Mouse (Mus musculus) limb, embryonic 14.5 days (tissue): ENCODE measurements around the gene Dusp15. TPM values are rescaled to one million over a fixed set of nuclear protein-coding genes. Genes with fewer than 3 reads are reported as not detected.

ENCODE experiments used
- ATAC-seq: fragments of 200-750 bp; cut with Nextera tagmentation; 2 replicates; pipeline ENCODE4 v1.8.0; 2017; ENCODE audit warnings: low read depth, moderate number of reproducible peaks, moderate TSS enrichment; ENCODE audit not compliant: low FRiP score
- DNase-seq: peaks from one replicate; pipeline ENCODE4 v3.0.0-alpha.2; 2015; ENCODE audit warnings: low spot score
- H3K27ac ChIP-seq: fragments of 300-500 bp; sonication (generic); replicated peaks from 2 replicates; pipeline ENCODE4 v1.5.1; 2014; ENCODE audit warnings: low read depth, mild to moderate bottlenecking, low read length, moderate library complexity, mixed read lengths
- H3K27me3 ChIP-seq: fragments of 300-500 bp; sonication (generic); 2 replicates; pipeline ENCODE4 v1.6.1; 2014; ENCODE audit warnings: low read length, mixed read lengths; ENCODE audit not compliant: control insufficient read depth, insufficient read depth
- H3K36me3 ChIP-seq: fragments of 300-500 bp; sonication (generic); 2 replicates; pipeline ENCODE4 v1.6.1; 2014; ENCODE audit warnings: mild to moderate bottlenecking, low read length, moderate library complexity, mixed read lengths; ENCODE audit not compliant: control insufficient read depth, insufficient read depth
- H3K4me1 ChIP-seq: fragments of 300-500 bp; sonication (generic); 2 replicates; pipeline ENCODE4 v1.6.1; 2014; ENCODE audit warnings: antibody characterized with exemption, low read length, mixed read lengths; ENCODE audit not compliant: control insufficient read depth, insufficient read depth
- H3K4me2 ChIP-seq: fragments of 300-500 bp; sonication (generic); replicated peaks from 2 replicates; pipeline ENCODE4 v1.6.1; 2014; ENCODE audit warnings: low read depth, mild to moderate bottlenecking, low read length, moderate library complexity; ENCODE audit not compliant: severe bottlenecking
- H3K4me3 ChIP-seq: fragments of 300-500 bp; sonication (generic); replicated peaks from 2 replicates; pipeline ENCODE4 v1.5.1; 2014; ENCODE audit warnings: low read length
- H3K9ac ChIP-seq: fragments of 300-500 bp; sonication (generic); 2 replicates; pipeline ENCODE4 v1.6.1; 2014; ENCODE audit warnings: mild to moderate bottlenecking, low read depth, low read length, moderate library complexity; ENCODE audit not compliant: severe bottlenecking
- H3K9me3 ChIP-seq: fragments of 300-500 bp; sonication (generic); 2 replicates; pipeline ENCODE4 v1.6.1; 2016; ENCODE audit warnings: low read length; ENCODE audit not compliant: control insufficient read depth
- POLR2A ChIP-seq: fragments of 200-500 bp; IDR thresholded peaks from 2 replicates; pipeline ENCODE4 v1.8.0; 2012; ENCODE audit warnings: inconsistent platforms, mild to moderate bottlenecking, moderate library complexity, borderline replicate concordance; ENCODE audit not compliant: insufficient read depth, insufficient read length; ENCODE audit errors: extremely low read depth
- WGBS: fragments of 180-500 bp; shearing (Covaris S2); extraction: QIAGEN DNeasy Blood & Tissue Kit; methylation state at CpG from one replicate; pipeline ENCODE4 v1.1.7; 2014; 5-methylcytosine and 5-hydroxymethylcytosine counted together
- polyA plus RNA-seq, 2 experiments: library from polyadenylated mRNA; depleted of rRNA in 1 of 2; stranded (reverse) in 1 of 2; unstranded in 1 of 2; fragments of >200 nt; fragmentation: Nextera tagmentation in 1 of 2; extraction: Ambion mirVana in 1 of 2; gene quantifications; 2 replicates each; pipeline versions ENCODE4 v1.2.1 to v1.2.3; 2012 to 2014

The Dusp15 gene
- polyA plus RNA-seq, 2 experiments: 0.48 to 2.0 TPM

DNA sequence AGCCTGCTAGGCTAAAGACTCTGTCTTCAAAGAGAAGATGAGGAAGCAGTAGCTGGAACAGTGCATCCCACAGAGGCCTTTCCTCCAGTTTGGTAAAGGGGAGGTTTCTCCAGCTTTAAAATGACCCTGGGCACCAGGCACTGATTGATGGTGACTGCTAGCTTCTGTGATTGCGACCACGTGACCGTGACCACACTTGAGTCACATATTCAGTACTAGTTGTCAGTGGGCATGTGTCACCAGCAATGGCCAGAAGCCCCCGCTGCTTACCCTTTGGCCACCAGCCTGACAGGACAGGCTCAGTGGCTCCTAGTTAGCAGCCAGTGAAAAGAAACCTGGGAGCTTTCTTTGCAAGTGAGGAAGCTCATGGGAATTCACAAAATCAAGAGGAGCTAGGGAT, 47.9 kb downstream of the Dusp15 start:
- no peak overlapping the region for H3K4me2 ChIP-seq
- no peaks in the 10 kb centered on the region for H3K36me3 ChIP-seq
- no peak overlapping the region for H3K9ac ChIP-seq
- no peak overlapping the region for H3K27ac ChIP-seq
- 73% methylated on average over 4 of the region's 4 CpGs for WGBS
- DNase-seq (no peak), ATAC-seq (no peak)
- TF ChIP-seq POLR2A: no peak
- peaks cover 19% of the 10 kb centered on the region for H3K4me1 ChIP-seq
- no peak overlapping the region for H3K4me3 ChIP-seq
- no peaks in the 10 kb centered on the region for H3K27me3 ChIP-seq
- H3K9me3 ChIP-seq: no peaks in the 10 kb centered on the region

DNA sequence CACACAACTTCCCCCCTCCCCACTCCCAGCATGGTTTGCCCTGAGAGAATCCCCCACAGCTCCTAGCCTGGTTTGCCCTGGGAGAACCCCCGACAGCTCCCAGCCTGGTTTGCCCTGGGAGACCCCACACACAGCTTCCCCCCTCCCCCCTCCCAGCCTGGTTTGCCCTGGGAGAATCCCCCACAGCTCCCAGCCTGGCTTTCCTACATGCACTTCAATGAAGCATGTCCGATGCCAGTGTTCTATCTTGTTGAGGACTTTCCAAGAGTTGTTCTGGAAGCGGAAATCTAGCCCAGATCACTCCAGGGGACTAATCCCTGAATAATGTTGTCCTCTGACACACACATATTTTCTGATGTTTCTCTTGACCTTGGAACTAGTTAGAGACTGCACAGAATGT, 48.8 kb downstream of the Dusp15 start:
- ATAC-seq (no peak), DNase-seq (no peak)
- no peaks in the 10 kb centered on the region for H3K27me3 ChIP-seq
- no peak for TF ChIP-seq POLR2A
- no peaks in the 10 kb centered on the region for H3K36me3 ChIP-seq
- no peak overlapping the region for H3K9ac ChIP-seq
- no peak overlapping the region for H3K4me3 ChIP-seq
- H3K4me2 ChIP-seq: no peak overlapping the region
- peaks cover 17% of the 10 kb centered on the region for H3K4me1 ChIP-seq
- H3K27ac ChIP-seq: no peak overlapping the region
- H3K9me3 ChIP-seq: no peaks in the 10 kb centered on the region
- 28% methylated on average over 3 of the region's 3 CpGs for WGBS

DNA sequence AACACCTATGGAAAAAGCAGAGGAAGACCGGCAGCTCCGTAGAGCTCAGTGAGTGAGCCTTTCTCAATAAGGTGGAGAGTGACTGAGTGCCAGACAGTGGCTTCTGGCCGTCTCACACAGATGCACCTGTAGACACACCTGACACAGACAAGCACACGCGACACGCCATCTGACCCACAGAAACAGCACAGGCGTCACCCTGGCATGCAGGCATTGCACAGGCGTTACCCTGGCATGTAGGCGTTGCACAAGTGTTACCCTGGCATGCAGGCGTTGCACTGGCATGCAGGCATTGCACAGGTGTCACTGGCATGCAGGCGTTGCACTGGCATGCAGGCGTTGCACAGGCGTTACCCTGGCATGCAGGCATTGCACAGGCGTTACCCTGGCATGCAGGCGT, 50.2 kb downstream of the Dusp15 start:
- no peak for TF ChIP-seq POLR2A
- H3K4me1 ChIP-seq: peaks cover 4% of the 10 kb centered on the region
- no peaks in the 10 kb centered on the region for H3K36me3 ChIP-seq
- no peaks in the 10 kb centered on the region for H3K9me3 ChIP-seq
- H3K27me3 ChIP-seq: no peaks in the 10 kb centered on the region
- no peak overlapping the region for H3K27ac ChIP-seq
- DNase-seq (no peak), ATAC-seq (no peak)
- 85% methylated on average over 15 of the region's 15 CpGs for WGBS
- no peak overlapping the region for H3K9ac ChIP-seq
- no peak overlapping the region for H3K4me2 ChIP-seq
- no peak overlapping the region for H3K4me3 ChIP-seq

DNA sequence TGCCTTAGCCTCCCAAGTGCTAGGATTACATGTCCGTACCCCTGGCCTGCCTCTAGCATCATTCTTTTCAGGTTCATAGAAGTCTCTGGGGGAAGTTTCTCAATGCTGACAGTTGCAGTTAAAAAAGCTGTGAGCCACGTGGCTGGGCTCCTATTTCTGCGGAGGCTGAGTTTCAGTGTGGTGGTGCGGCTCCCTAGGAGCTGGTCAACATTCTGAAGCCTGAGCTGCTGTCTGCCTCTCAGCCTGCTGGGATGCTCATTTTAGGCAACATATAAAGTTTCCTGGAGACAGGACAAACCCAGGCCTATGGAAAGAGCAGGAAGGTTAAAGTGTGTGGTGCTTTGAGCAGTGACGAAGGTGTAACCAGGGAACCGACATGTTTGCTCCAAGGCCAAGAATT, 52.5 kb downstream of the Dusp15 start:
- 60% methylated on average over 6 of the region's 6 CpGs for WGBS
- DNase-seq (no peak), ATAC-seq (no peak)
- H3K4me2 ChIP-seq: no peak overlapping the region
- no peaks in the 10 kb centered on the region for H3K27me3 ChIP-seq
- no peaks in the 10 kb centered on the region for H3K9me3 ChIP-seq
- peaks cover 16% of the 10 kb centered on the region for H3K36me3 ChIP-seq
- no peaks in the 10 kb centered on the region; the same call in 1 of the 2 replicates for H3K4me1 ChIP-seq
- H3K9ac ChIP-seq: no peak overlapping the region
- H3K27ac ChIP-seq: no peak overlapping the region
- no peak overlapping the region for H3K4me3 ChIP-seq
- TF ChIP-seq POLR2A: no peak

DNA sequence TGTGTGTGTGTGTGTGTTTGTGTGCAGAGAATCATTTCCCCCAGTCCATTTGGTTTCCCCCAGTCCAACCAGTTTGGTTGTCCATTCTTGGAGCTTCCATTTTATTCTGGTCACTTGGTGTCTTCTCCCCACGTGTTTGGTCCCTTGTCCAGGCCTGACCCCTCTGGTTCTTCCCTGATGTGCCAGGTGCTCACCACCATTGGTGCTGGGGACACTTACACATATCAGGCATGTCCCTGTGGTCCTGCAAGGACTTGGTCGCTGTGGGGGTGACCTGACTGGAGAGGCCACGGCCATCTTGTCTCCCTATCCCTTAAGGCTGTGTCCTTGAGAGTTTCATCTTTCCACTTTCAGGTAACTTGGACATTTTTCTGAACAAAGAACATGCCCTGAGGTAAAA, 54.6 kb downstream of the Dusp15 start:
- DNase-seq (no peak), ATAC-seq (no peak)
- no peaks in the 10 kb centered on the region; the same call in 1 of the 2 replicates for H3K4me1 ChIP-seq
- H3K27me3 ChIP-seq: no peaks in the 10 kb centered on the region
- TF ChIP-seq POLR2A: no peak
- H3K9ac ChIP-seq: no peak overlapping the region
- no peak overlapping the region for H3K27ac ChIP-seq
- H3K36me3 ChIP-seq: peaks cover 37% of the 10 kb centered on the region
- WGBS: 88% methylated on average over 3 of the region's 3 CpGs
- no peaks in the 10 kb centered on the region for H3K9me3 ChIP-seq
- no peak overlapping the region for H3K4me3 ChIP-seq
- no peak overlapping the region for H3K4me2 ChIP-seq

DNA sequence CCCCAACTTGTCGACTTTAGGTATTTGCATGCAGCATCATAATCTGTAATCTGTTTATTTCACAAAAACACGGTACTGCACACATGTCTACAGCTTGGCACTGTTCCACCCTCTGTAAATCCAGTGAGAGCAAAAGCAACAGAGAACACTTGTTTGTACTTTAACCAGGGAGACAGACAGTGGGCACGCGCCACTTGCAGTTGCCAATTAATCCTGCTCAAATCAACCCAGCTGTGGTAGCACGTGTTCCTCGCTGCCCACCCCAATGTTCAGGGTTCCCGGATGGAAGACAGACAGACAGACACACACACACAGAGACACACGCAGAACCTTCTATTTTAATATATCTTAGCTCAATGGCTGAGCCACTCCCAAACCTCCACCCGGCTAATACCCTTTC, 55.7 kb downstream of the Dusp15 start:
- Histone ChIP-seq H3K36me3 (peaks cover 48% of the 10 kb centered on the region), H3K4me3 (no peak overlapping the region), H3K27ac (no peak overlapping the region), H3K4me2 (no peak overlapping the region), H3K9me3 (no peaks in the 10 kb centered on the region), H3K9ac (no peak overlapping the region), H3K27me3 (no peaks in the 10 kb centered on the region), H3K4me1 (no peaks in the 10 kb centered on the region)
- no peak for DNase-seq
- TF ChIP-seq POLR2A: no peak
- 84% methylated on average over 9 of the region's 9 CpGs for WGBS
- no peak for ATAC-seq

Other genes starting within 250 kb of the Dusp15 start
- gene Id1, start 215.4 kb downstream of the Dusp15 start, polyA plus RNA-seq (2012; rRNA removed): 444 and 565 TPM in 2 replicates
- 184 and 198 TPM in 2 replicates for gene Id1, start 215.4 kb downstream of the Dusp15 start, polyA plus RNA-seq (2014; fragmentation: Nextera tagmentation; extraction: Ambion mirVana)
- 21.7 and 23.7 TPM in 2 replicates for gene Cox4i2, start 197.5 kb downstream of the Dusp15 start, polyA plus RNA-seq (2012; rRNA removed)
- gene Cox4i2, start 197.5 kb downstream of the Dusp15 start, polyA plus RNA-seq (2014; fragmentation: Nextera tagmentation; extraction: Ambion mirVana): 33.6 and 34.7 TPM in 2 replicates
- gene Bcl2l1, start 120.0 kb downstream of the Dusp15 start, polyA plus RNA-seq (2012; rRNA removed): 46.8 and 54.3 TPM in 2 replicates
- gene Bcl2l1, start 120.0 kb downstream of the Dusp15 start, polyA plus RNA-seq (2014; fragmentation: Nextera tagmentation; extraction: Ambion mirVana): 91.2 and 96.3 TPM in 2 replicates
- gene Tpx2, start 103.7 kb downstream of the Dusp15 start, polyA plus RNA-seq (2012; rRNA removed): 36.0 and 51.3 TPM in 2 replicates
- 71.8 and 83.6 TPM in 2 replicates for gene Tpx2, start 103.7 kb downstream of the Dusp15 start, polyA plus RNA-seq (2014; fragmentation: Nextera tagmentation; extraction: Ambion mirVana)
- 0.40 and 0.62 TPM in 2 replicates for gene Mylk2, start 40.3 kb downstream of the Dusp15 start, polyA plus RNA-seq (2012; rRNA removed)
- gene Mylk2, start 40.3 kb downstream of the Dusp15 start, polyA plus RNA-seq (2014; fragmentation: Nextera tagmentation; extraction: Ambion mirVana): 0.10 TPM in 1 of 2 replicates, not detected in the other
- gene Foxs1, start 18.5 kb downstream of the Dusp15 start, polyA plus RNA-seq (2012; rRNA removed): 2.2 and 3.0 TPM in 2 replicates
- gene Foxs1, start 18.5 kb downstream of the Dusp15 start, polyA plus RNA-seq (2014; fragmentation: Nextera tagmentation; extraction: Ambion mirVana): 2.1 and 2.9 TPM in 2 replicates
- gene Ttll9, start 10.8 kb upstream of the Dusp15 start, polyA plus RNA-seq (2012; rRNA removed): 0.47 and 1.0 TPM in 2 replicates
- 0.14 and 0.18 TPM in 2 replicates for gene Ttll9, start 10.8 kb upstream of the Dusp15 start, polyA plus RNA-seq (2014; fragmentation: Nextera tagmentation; extraction: Ambion mirVana)
- 107 and 118 TPM in 2 replicates for gene Pdrg1, start 63.7 kb upstream of the Dusp15 start, polyA plus RNA-seq (2012; rRNA removed)
- gene Pdrg1, start 63.7 kb upstream of the Dusp15 start, polyA plus RNA-seq (2014; fragmentation: Nextera tagmentation; extraction: Ambion mirVana): 90.8 and 91.0 TPM in 2 replicates
- gene Xkr7, start 80.2 kb upstream of the Dusp15 start, polyA plus RNA-seq (2012; rRNA removed): 0.03 TPM in 1 of 2 replicates, not detected in the other
- not detected in 2 replicates for gene Xkr7, start 80.2 kb upstream of the Dusp15 start, polyA plus RNA-seq (2014; fragmentation: Nextera tagmentation; extraction: Ambion mirVana)
- 11.4 and 15.2 TPM in 2 replicates for gene Ccm2l, start 114.3 kb upstream of the Dusp15 start, polyA plus RNA-seq (2012; rRNA removed)
- gene Ccm2l, start 114.3 kb upstream of the Dusp15 start, polyA plus RNA-seq (2014; fragmentation: Nextera tagmentation; extraction: Ambion mirVana): 2.1 and 3.2 TPM in 2 replicates
- 8.4 and 11.4 TPM in 2 replicates for gene Hck, start 156.8 kb upstream of the Dusp15 start, polyA plus RNA-seq (2012; rRNA removed)
- 9.0 and 11.1 TPM in 2 replicates for gene Hck, start 156.8 kb upstream of the Dusp15 start, polyA plus RNA-seq (2014; fragmentation: Nextera tagmentation; extraction: Ambion mirVana)
- 73.4 and 84.8 TPM in 2 replicates for gene Tm9sf4, start 209.6 kb upstream of the Dusp15 start, polyA plus RNA-seq (2012; rRNA removed)
- gene Tm9sf4, start 209.6 kb upstream of the Dusp15 start, polyA plus RNA-seq (2014; fragmentation: Nextera tagmentation; extraction: Ambion mirVana): 97.7 and 100 TPM in 2 replicates